Mouse (Mus musculus): ENCODE results near the gene Hmgb1. TPM values are rescaled to one million over a fixed set of nuclear protein-coding genes. Genes with fewer than 3 reads are reported as not detected.
A peak's percentile ranks its signal among the peaks of the same experiment; 100 is the strongest.

Gene Hmgb1
- total and polyA plus RNA-seq, 3 experiments = 227 to 899 (median 288) TPM

GRCm38 (mm10) chr5:149002034-149002802 is 182.1 kb downstream of the Hmgb1 start:
- Histone ChIP-seq H3K4me3 (replicated peaks in 1 of 3; ENCODE audit: low read depth in 2 of 3, low read length in 2 of 3, poor library complexity in 1 of 3) (no peak overlapping the region), H3K9me3 (replicated peaks; ENCODE audit: low read length) (peaks cover 4% of the 10 kb centered on the region), H3K9ac (ENCODE audit: insufficient read depth, low read depth) (no peak overlapping the region), H3K27ac (ENCODE audit: insufficient read depth, low read depth) (no peak overlapping the region), H3K27me3 (replicated peaks) (no peaks in the 10 kb centered on the region), H3K36me3 (replicated peaks in 1 of 2; ENCODE audit: control insufficient read depth in 1 of 2, insufficient read depth in 1 of 2, low read length in 1 of 2) (no peaks in the 10 kb centered on the region), H3K79me2 (replicated peaks; ENCODE audit: control insufficient read depth, extremely low read depth, insufficient read depth, poor library complexity, severe bottlenecking) (no peaks in the 10 kb centered on the region), H3K4me1 (ENCODE audit: control insufficient read depth in 1 of 2, insufficient read depth in 2 of 2) (peaks cover 4 to 39% of the 10 kb centered on the region in 2 experiments), H3K4me2 (ENCODE audit: insufficient read depth, low read depth, poor library complexity, severe bottlenecking) (peak overlapping the region; percentile 55; the same call in 1 of the 2 replicates)
- in situ Hi-C loops (cut with MboI; ENCODE audit: low pct_ligation_motif_present, low pct_unique_long_range_greater_than_20kb, low sequenced_read_pairs) (no loop called here), dilution Hi-C loops (cut with MboI; ENCODE audit: extremely low pct_ligation_motif_present, extremely low pct_unique_long_range_greater_than_20kb, low sequenced_read_pairs) (no loop called here)
- TF ChIP-seq JUN (IDR thresholded peaks at IDR 0.05; ENCODE audit: insufficient read depth, low read depth, low read length) = no peak
- no peak for TF ChIP-seq GABPA (IDR thresholded peaks at IDR 0.05; ENCODE audit: insufficient replicate concordance, low read depth, low read length)
- 0 out of 2 replicates have a peak, but pooled peaks have one; percentile 6 for TF ChIP-seq IRF4 (IDR thresholded peaks at IDR 0.05; ENCODE audit: low read depth, low read length)
- TF ChIP-seq ZKSCAN1 (IDR thresholded peaks at IDR 0.05; ENCODE audit: borderline replicate concordance, low read depth, low read length) = no peak
- no peak for TF ChIP-seq TBP (conservative IDR thresholded peaks at IDR 0.05; ENCODE audit: low read depth, low read length)
- DNase-seq (ENCODE audit: extremely low read depth) = no peak

DNA sequence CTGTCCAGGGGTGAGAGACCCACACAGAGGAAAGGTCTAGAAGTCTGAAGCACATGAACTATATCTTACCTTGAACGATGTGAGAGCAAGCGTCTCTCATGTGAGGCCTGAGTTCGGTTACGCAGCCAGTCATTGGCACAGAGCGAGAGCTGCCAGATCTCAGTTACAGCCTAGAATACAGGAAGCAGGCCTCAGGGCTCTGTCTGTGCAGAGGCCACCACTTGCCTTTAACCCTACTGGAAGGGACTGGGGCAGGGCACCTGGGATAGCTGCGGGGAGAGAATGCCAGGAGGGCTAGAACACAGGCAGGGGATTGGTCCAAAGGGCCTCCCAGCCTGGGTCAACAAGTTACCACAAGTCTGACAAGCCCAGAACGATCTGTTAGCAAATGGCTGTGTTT is 184.5 kb downstream of the Hmgb1 start:
- in situ Hi-C loops (cut with MboI; ENCODE audit: low pct_ligation_motif_present, low pct_unique_long_range_greater_than_20kb, low sequenced_read_pairs) = no loop called here
- dilution Hi-C loops (cut with MboI; ENCODE audit: extremely low pct_ligation_motif_present, extremely low pct_unique_long_range_greater_than_20kb, low sequenced_read_pairs) = no loop called here
- no peaks in the 10 kb centered on the region for H3K36me3 ChIP-seq (replicated peaks in 1 of 2; ENCODE audit: control insufficient read depth in 1 of 2, insufficient read depth in 1 of 2, low read length in 1 of 2)

GRCm38 (mm10) chr5:148998512-148998911 is 185.8 kb downstream of the Hmgb1 start:
- TF ChIP-seq PAX5 (IDR thresholded peaks at IDR 0.05; ENCODE audit: low read length) (no peak), TCF12 (IDR thresholded peaks at IDR 0.05; ENCODE audit: low read depth, low read length) (no peak), CHD2 (IDR thresholded peaks at IDR 0.05; ENCODE audit: low read length) (no peak), ZKSCAN1 (IDR thresholded peaks at IDR 0.05; ENCODE audit: borderline replicate concordance, low read depth, low read length) (no peak), MYC (IDR thresholded peaks at IDR 0.05; ENCODE audit: low read depth, low read length) (no peak), GABPA (IDR thresholded peaks at IDR 0.05; ENCODE audit: insufficient replicate concordance, low read depth, low read length) (no peak)
- in situ Hi-C loops (cut with MboI; ENCODE audit: low pct_ligation_motif_present, low pct_unique_long_range_greater_than_20kb, low sequenced_read_pairs) = no loop called here
- H3K9me3 ChIP-seq (replicated peaks; ENCODE audit: low read length) = peaks cover 6% of the 10 kb centered on the region

More for the DNA sequence above, 184.5 kb downstream of the Hmgb1 start:
- no peak overlapping the region for H3K27ac ChIP-seq (ENCODE audit: insufficient read depth, low read depth)
- no peak for DNase-seq (ENCODE audit: extremely low read depth)
- peaks cover 4% of the 10 kb centered on the region for H3K9me3 ChIP-seq (replicated peaks; ENCODE audit: low read length)
- no peaks in the 10 kb centered on the region for H3K27me3 ChIP-seq (replicated peaks)
- H3K4me3 ChIP-seq (replicated peaks in 1 of 3; ENCODE audit: low read depth in 2 of 3, low read length in 2 of 3, poor library complexity in 1 of 3) = no peak overlapping the region
- H3K9ac ChIP-seq (ENCODE audit: insufficient read depth, low read depth) = no peak overlapping the region
- TF ChIP-seq NRF1 (IDR thresholded peaks at IDR 0.05; ENCODE audit: low read depth, low read length) = no peak
- no peak for TF ChIP-seq CHD2 (IDR thresholded peaks at IDR 0.05; ENCODE audit: low read length)
- TF ChIP-seq MAZ (IDR thresholded peaks at IDR 0.05; ENCODE audit: low read depth, low read length) = no peak
- TF ChIP-seq NELFE (IDR thresholded peaks at IDR 0.05; ENCODE audit: low read depth, low read length) = no peak
- no peak for TF ChIP-seq E2F4 (IDR thresholded peaks at IDR 0.05; ENCODE audit: insufficient replicate concordance, low read depth, low read length)
- no peak for TF ChIP-seq USF1 (IDR thresholded peaks at IDR 0.05; ENCODE audit: low read depth, low read length)
- no peak for TF ChIP-seq MAX (IDR thresholded peaks at IDR 0.05; ENCODE audit: low read length)
- TF ChIP-seq BHLHE40 (IDR thresholded peaks at IDR 0.05; ENCODE audit: low read depth, low read length) = no peak
- TF ChIP-seq RCOR1 (conservative IDR thresholded peaks at IDR 0.05; ENCODE audit: low read depth, low read length) = no peak
- no peak for TF ChIP-seq MXI1 (IDR thresholded peaks at IDR 0.05; ENCODE audit: low read depth, low read length)
- TF ChIP-seq IRF4 (IDR thresholded peaks at IDR 0.05; ENCODE audit: low read depth, low read length) = no peak
- no peak for TF ChIP-seq MEF2A (IDR thresholded peaks at IDR 0.05; ENCODE audit: borderline replicate concordance, low read depth, low read length)
- TF ChIP-seq EP300 (IDR thresholded peaks at IDR 0.05; ENCODE audit: low read length) = no peak
- H3K4me2 ChIP-seq (ENCODE audit: insufficient read depth, low read depth, poor library complexity, severe bottlenecking) = no peak overlapping the region
- H3K79me2 ChIP-seq (replicated peaks; ENCODE audit: control insufficient read depth, extremely low read depth, insufficient read depth, poor library complexity, severe bottlenecking) = no peaks in the 10 kb centered on the region
- H3K4me1 ChIP-seq (ENCODE audit: control insufficient read depth in 1 of 2, insufficient read depth in 2 of 2) = peaks cover 3 to 20% of the 10 kb centered on the region in 2 experiments

More at GRCm38 (mm10) chr5:148998512-148998911, 185.8 kb downstream of the Hmgb1 start:
- no peak for DNase-seq (ENCODE audit: extremely low read depth)
- Histone ChIP-seq H3K27ac (ENCODE audit: insufficient read depth, low read depth) (no peak overlapping the region), H3K4me2 (ENCODE audit: insufficient read depth, low read depth, poor library complexity, severe bottlenecking) (no peak overlapping the region), H3K9ac (ENCODE audit: insufficient read depth, low read depth) (no peak overlapping the region), H3K27me3 (replicated peaks) (no peaks in the 10 kb centered on the region), H3K79me2 (replicated peaks; ENCODE audit: control insufficient read depth, extremely low read depth, insufficient read depth, poor library complexity, severe bottlenecking) (no peaks in the 10 kb centered on the region), H3K36me3 (replicated peaks in 1 of 2; ENCODE audit: control insufficient read depth in 1 of 2, insufficient read depth in 1 of 2, low read length in 1 of 2) (no peaks in the 10 kb centered on the region), H3K4me1 (ENCODE audit: control insufficient read depth in 1 of 2, insufficient read depth in 2 of 2) (peaks cover 3 to 16% of the 10 kb centered on the region in 2 experiments), H3K4me3 (replicated peaks in 1 of 3; ENCODE audit: low read depth in 2 of 3, low read length in 2 of 3, poor library complexity in 1 of 3) (no peak overlapping the region)
- dilution Hi-C loops (cut with MboI; ENCODE audit: extremely low pct_ligation_motif_present, extremely low pct_unique_long_range_greater_than_20kb, low sequenced_read_pairs) = no loop called here

Measured in CH12.LX (cell line).